Mouse (Mus musculus) limb, embryonic 15.5 days (tissue): ENCODE data around the gene Clec4a2. TPM values are rescaled to one million over a fixed set of nuclear protein-coding genes. Genes with fewer than 3 reads are reported as not detected.

Experiments
- polyA plus RNA-seq: library from polyadenylated mRNA; unstranded; fragments of >200 nt; fragmentation: Nextera tagmentation; extraction: Ambion mirVana; gene quantifications from 2 replicates; pipeline ENCODE4 v1.2.1, GENCODE M21; 2015

Gene Clec4a2
- polyA plus RNA-seq, 1 experiment from 2014 or later = 5.5 TPM

Other genes starting within 250 kb of the Clec4a2 start
- gene Necap1, start 232.0 kb upstream of the Clec4a2 start, polyA plus RNA-seq = 59.4 and 61.7 TPM in 2 replicates
- 4.4 and 7.3 TPM in 2 replicates for gene Clec4a1, start 184.6 kb upstream of the Clec4a2 start, polyA plus RNA-seq
- 4.9 and 5.4 TPM in 2 replicates for gene Clec4a3, start 153.9 kb upstream of the Clec4a2 start, polyA plus RNA-seq
- gene Clec4a4, start 116.1 kb upstream of the Clec4a2 start, polyA plus RNA-seq = not detected in 2 replicates
- not detected in 2 replicates for gene Clec4b1, start 56.5 kb upstream of the Clec4a2 start, polyA plus RNA-seq
- gene Clec4b2, start 66.5 kb downstream of the Clec4a2 start, polyA plus RNA-seq = not detected in 2 replicates
- 4.2 and 5.0 TPM in 2 replicates for gene Clec4n, start 123.4 kb downstream of the Clec4a2 start, polyA plus RNA-seq
- 0.38 and 0.59 TPM in 2 replicates for gene Clec4d, start 155.7 kb downstream of the Clec4a2 start, polyA plus RNA-seq
- 0.06 TPM in 1 of 2 replicates, not detected in the other for gene Clec4e, start 183.4 kb downstream of the Clec4a2 start, polyA plus RNA-seq
- gene Vmn2r19, start 201.9 kb downstream of the Clec4a2 start, polyA plus RNA-seq = not detected in 2 replicates